Mouse (Mus musculus) testis, adult 2 months (tissue): ENCODE data around the gene Ppp2r5c. TPM values are rescaled to one million over a fixed set of nuclear protein-coding genes. Genes with fewer than 3 reads are reported as not detected.

Experiments
- H3K27ac ChIP-seq: fragments of 200-500 bp; 2 replicates; pipeline ENCODE4 v1.5.1; 2012; ENCODE audit warnings: low read depth, low read length; ENCODE audit not compliant: control insufficient read depth, insufficient read depth
- H3K27me3 ChIP-seq: fragments of 200-500 bp; 2 replicates; pipeline ENCODE4 v1.6.1; 2012; ENCODE audit warnings: mild to moderate bottlenecking, low read length, moderate library complexity; ENCODE audit not compliant: control insufficient read depth, insufficient read depth
- H3K36me3 ChIP-seq: fragments of 200-500 bp; 2 replicates; pipeline ENCODE4 v1.6.1; 2012; ENCODE audit warnings: mild to moderate bottlenecking, low read length; ENCODE audit not compliant: control insufficient read depth, insufficient read depth
- H3K4me1 ChIP-seq: fragments of 200-500 bp; 2 replicates; pipeline ENCODE4 v1.6.1; 2012; ENCODE audit warnings: low read length; ENCODE audit not compliant: control insufficient read depth, insufficient read depth
- H3K4me3 ChIP-seq: fragments of 200-500 bp; 2 replicates; pipeline ENCODE4 v1.5.1; 2012; ENCODE audit warnings: low read depth, mild to moderate bottlenecking, low read length, moderate library complexity, mixed read lengths; ENCODE audit not compliant: control insufficient read depth
- CTCF ChIP-seq: fragments of 200-500 bp; IDR thresholded peaks from 2 replicates; pipeline ENCODE4 v1.5.1; 2012; ENCODE audit warnings: low read depth, mild to moderate bottlenecking, inconsistent platforms, low read length, moderate library complexity; ENCODE audit not compliant: control insufficient read depth, insufficient read depth, insufficient replicate concordance
- POLR2A ChIP-seq: fragments of 200-500 bp; IDR thresholded peaks from 2 replicates; pipeline ENCODE4 v1.6.1; 2012; ENCODE audit warnings: low read depth, mild to moderate bottlenecking, inconsistent platforms, low read length, moderate library complexity; ENCODE audit not compliant: control insufficient read depth
- polyA plus RNA-seq: library from polyadenylated mRNA; depleted of rRNA; stranded (reverse); fragments of >200 nt; gene quantifications from 2 replicates; pipeline ENCODE4 v1.2.3, GENCODE M21; 2012

Gene Ppp2r5c
- polyA plus RNA-seq, 1 experiment, result 202 TPM

- peak overlapping the region; percentile 95 for H3K27ac ChIP-seq
- TF ChIP-seq CTCF, result no peak
- no peak for TF ChIP-seq POLR2A
- H3K36me3 ChIP-seq, result no peaks in the 10 kb centered on the region
- H3K4me1 ChIP-seq, result peaks cover 7% of the 10 kb centered on the region
- H3K27me3 ChIP-seq, result no peaks in the 10 kb centered on the region
- peak overlapping the region; percentile 92 for H3K4me3 ChIP-seq
Observed at GRCm38 (mm10) chr12:110445775-110446174, 1.1 kb upstream of the Ppp2r5c start.

DNA sequence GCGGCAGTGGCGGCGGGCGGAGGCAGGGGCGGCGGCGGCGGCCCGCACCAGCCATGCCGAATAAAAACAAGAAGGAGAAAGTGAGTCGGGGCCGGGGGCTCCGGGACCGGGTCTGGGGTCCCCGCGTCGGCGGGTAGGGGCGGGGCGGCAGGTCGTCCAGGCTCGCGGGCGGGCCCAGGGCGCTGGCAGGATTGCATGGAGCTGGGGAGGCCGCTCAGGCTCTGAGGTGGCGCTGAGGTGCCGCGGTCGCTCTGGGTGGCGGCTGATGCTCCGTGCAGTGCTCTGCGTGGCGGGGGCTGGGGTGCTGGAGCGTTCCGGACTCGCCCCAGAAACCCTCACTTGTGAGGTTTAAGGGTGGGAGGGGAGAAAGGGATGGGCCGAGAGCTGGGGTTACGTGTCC is 386 bp downstream of the Ppp2r5c start:
- peaks cover 7% of the 10 kb centered on the region for H3K4me1 ChIP-seq
- TF ChIP-seq CTCF (no peak), POLR2A (no peak)
- H3K4me3 ChIP-seq, result peak overlapping the region; percentile 92
- H3K36me3 ChIP-seq, result no peaks in the 10 kb centered on the region
- peak overlapping the region; percentile 15; the same call in 1 of the 2 replicates for H3K27ac ChIP-seq
- no peaks in the 10 kb centered on the region for H3K27me3 ChIP-seq

DNA sequence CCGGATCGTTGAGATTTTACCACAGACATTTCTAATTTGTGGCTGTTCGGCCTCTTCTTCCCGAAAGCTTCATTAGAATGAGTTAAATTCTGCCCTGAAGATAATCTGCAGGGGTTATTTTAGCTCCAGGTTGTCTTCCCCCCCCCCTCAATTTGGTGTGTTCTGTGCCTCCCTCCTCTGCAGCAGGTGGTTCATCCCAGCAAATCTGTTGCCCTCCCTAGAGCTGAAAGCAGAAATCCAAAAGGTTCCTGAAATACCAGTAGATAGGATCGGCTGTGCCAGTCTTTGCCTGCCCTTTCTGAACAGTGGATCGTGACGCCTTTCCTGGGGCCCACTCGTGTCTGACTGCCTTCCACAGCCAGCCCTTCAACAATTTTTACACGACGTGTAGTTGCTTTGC is 1.8 kb downstream of the Ppp2r5c start:
- Histone ChIP-seq H3K4me3 (no peak overlapping the region), H3K36me3 (no peaks in the 10 kb centered on the region), H3K27ac (no peak overlapping the region), H3K27me3 (no peaks in the 10 kb centered on the region), H3K4me1 (peaks cover 7% of the 10 kb centered on the region)
- TF ChIP-seq POLR2A (no peak), CTCF (no peak)

- Histone ChIP-seq H3K27ac (no peak overlapping the region), H3K36me3 (no peaks in the 10 kb centered on the region), H3K27me3 (no peaks in the 10 kb centered on the region), H3K4me1 (no peaks in the 10 kb centered on the region), H3K4me3 (no peak overlapping the region)
- TF ChIP-seq CTCF (peak; percentile 58; the same call in 1 of the 2 replicates), POLR2A (no peak)
Observed at GRCm38 (mm10) chr12:110454223-110454622, 7.3 kb downstream of the Ppp2r5c start.

- Histone ChIP-seq H3K27me3 (no peaks in the 10 kb centered on the region), H3K36me3 (no peaks in the 10 kb centered on the region), H3K4me3 (no peak overlapping the region), H3K27ac (no peak overlapping the region), H3K4me1 (peaks cover 2% of the 10 kb centered on the region)
- no peak for TF ChIP-seq CTCF
- TF ChIP-seq POLR2A, result no peak
Observed at GRCm38 (mm10) chr12:110456024-110456423, 9.1 kb downstream of the Ppp2r5c start.

GRCm38 (mm10) chr12:110458667-110459066 is 11.7 kb downstream of the Ppp2r5c start:
- no peaks in the 10 kb centered on the region for H3K27me3 ChIP-seq
- TF ChIP-seq CTCF (no peak), POLR2A (no peak)
- peaks cover 2% of the 10 kb centered on the region for H3K4me1 ChIP-seq
- H3K27ac ChIP-seq, result no peak overlapping the region
- no peaks in the 10 kb centered on the region for H3K36me3 ChIP-seq
- no peak overlapping the region for H3K4me3 ChIP-seq

DNA sequence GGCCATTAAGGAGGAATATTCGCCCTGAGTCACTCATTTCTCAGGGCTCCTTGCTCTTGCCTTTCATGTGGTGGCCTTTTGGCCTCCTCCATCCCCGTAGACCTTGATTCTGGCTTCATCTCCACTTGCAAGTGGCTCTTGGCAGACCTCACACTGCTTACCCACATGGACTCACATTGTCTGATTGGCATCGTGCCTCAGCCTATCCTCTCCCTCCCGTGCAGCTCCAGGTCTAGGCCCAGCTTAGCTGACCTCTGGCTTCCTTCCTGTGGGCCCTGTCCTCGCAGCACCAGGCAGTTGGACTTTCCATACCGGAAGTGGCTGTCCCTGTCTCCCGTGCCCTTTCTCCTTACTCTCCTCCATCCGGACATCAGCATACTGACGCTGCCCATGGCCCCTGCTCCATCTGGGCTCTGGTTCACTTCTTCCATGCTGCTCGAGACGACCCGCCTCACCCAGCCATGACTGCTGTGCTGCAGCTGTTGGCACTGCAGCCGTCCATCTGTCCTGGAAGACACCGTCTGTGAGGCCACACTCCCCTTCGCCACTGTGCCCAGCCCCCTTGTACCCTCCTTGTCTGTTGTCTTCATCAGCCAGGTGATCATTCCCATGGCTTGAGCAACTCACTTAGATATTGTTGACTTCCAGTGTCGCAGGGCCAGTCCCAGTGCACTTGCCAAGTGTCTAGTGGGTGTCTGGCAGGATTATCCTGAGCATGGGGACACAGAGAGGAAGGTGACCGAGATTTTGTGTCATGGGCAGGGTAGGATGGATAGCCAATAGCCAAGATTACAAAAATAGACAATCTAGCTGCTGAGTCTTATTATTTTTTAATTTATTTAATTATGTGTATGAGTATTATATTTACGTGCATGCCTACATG is 13.7 kb downstream of the Ppp2r5c start:
- Histone ChIP-seq H3K27me3 (no peaks in the 10 kb centered on the region), H3K36me3 (no peaks in the 10 kb centered on the region), H3K27ac (no peak overlapping the region), H3K4me1 (peaks cover 2% of the 10 kb centered on the region), H3K4me3 (no peak overlapping the region)
- TF ChIP-seq POLR2A (no peak), CTCF (no peak)
